Mouse (Mus musculus) G1E (cell line): Measurements from ENCODE around the gene Plekha4.

Source experiments
- CTCF ChIP-seq: IDR thresholded peaks from 2 replicates; pipeline ENCODE4 v1.5.1; 2012; ENCODE audit warnings: low read depth, low read length, inconsistent platforms, mixed read lengths
- GATA1 ChIP-seq: IDR thresholded peaks from 2 replicates; pipeline ENCODE4 v1.6.1; 2012; ENCODE audit warnings: borderline replicate concordance, low read length, inconsistent platforms, mixed read lengths
- GATA2 ChIP-seq: IDR thresholded peaks from 2 replicates; pipeline ENCODE4 v1.6.1; 2012; ENCODE audit warnings: low read depth, low read length, inconsistent platforms, borderline replicate concordance
- TAL1 ChIP-seq: conservative IDR thresholded peaks from 2 replicates; pipeline ENCODE4 v1.6.1; 2012; ENCODE audit warnings: low read depth, low read length, inconsistent platforms, mixed read lengths

GRCm38 (mm10) chr7:45481374-45481927, 44.7 kb upstream of the Plekha4 start, which contains the start of gene Tulp2:
- no peak for TF ChIP-seq CTCF
- no peak for TF ChIP-seq GATA1
- TF ChIP-seq TAL1: no peak
- TF ChIP-seq GATA2: no peak
